Mouse (Mus musculus) kidney, postnatal 0 days (tissue): ENCODE data around the gene Folr1. TPM values are rescaled to one million over a fixed set of nuclear protein-coding genes. Genes with fewer than 3 reads are reported as not detected.

Experiments used
- ATAC-seq: fragments of 200-750 bp; cut with Nextera tagmentation; replicated peaks from 2 replicates; pipeline ENCODE4 v1.8.0; 2017; ENCODE audit warnings: low read depth, moderate number of reproducible peaks, moderate TSS enrichment, moderate library complexity; ENCODE audit not compliant: low FRiP score
- DNase-seq: peaks from one replicate; pipeline ENCODE4 v3.0.0-alpha.2; 2016; ENCODE audit warnings: low spot score
- H3K27ac ChIP-seq: fragments of 300-500 bp; sonication (generic); 2 replicates; pipeline ENCODE4 v1.5.1; 2014; ENCODE audit warnings: mild to moderate bottlenecking
- H3K27me3 ChIP-seq: fragments of 300-500 bp; sonication (generic); 2 replicates; pipeline ENCODE4 v1.6.1; 2014; ENCODE audit warnings: low read length, mixed read lengths; ENCODE audit not compliant: insufficient read depth
- H3K36me3 ChIP-seq: fragments of 300-500 bp; sonication (generic); 2 replicates; pipeline ENCODE4 v1.6.1; 2014; ENCODE audit warnings: low read length, mixed read lengths; ENCODE audit not compliant: insufficient read depth
- H3K4me1 ChIP-seq: fragments of 300-500 bp; sonication (generic); replicated peaks from 2 replicates; pipeline ENCODE4 v1.6.1; 2014; ENCODE audit warnings: antibody characterized with exemption, low read length, mixed read lengths; ENCODE audit not compliant: insufficient read depth
- H3K4me2 ChIP-seq: fragments of 300-500 bp; sonication (generic); 2 replicates; pipeline ENCODE4 v1.6.1; 2014; ENCODE audit warnings: mild to moderate bottlenecking, low read length, moderate library complexity, mixed read lengths
- H3K4me3 ChIP-seq: fragments of 300-500 bp; sonication (generic); replicated peaks from 2 replicates; pipeline ENCODE4 v1.5.1; 2014; ENCODE audit warnings: low read depth, low read length
- H3K9ac ChIP-seq: fragments of 300-500 bp; sonication (generic); 2 replicates; pipeline ENCODE4 v1.6.1; 2014; ENCODE audit warnings: low read depth, low read length
- H3K9me3 ChIP-seq: fragments of 300-500 bp; sonication (generic); replicated peaks from 2 replicates; pipeline ENCODE4 v1.6.1; 2016; ENCODE audit warnings: low read length, inconsistent platforms, mixed read lengths
- CTCF ChIP-seq: IDR thresholded peaks from 2 replicates; pipeline ENCODE4 v1.5.1; 2016; ENCODE audit warnings: antibody characterized with exemption, low read depth, mild to moderate bottlenecking, moderate library complexity
- WGBS: fragments of 180-500 bp; shearing (Covaris S2); extraction: QIAGEN DNeasy Blood & Tissue Kit; methylation state at CpG from one replicate; pipeline ENCODE4 v1.1.7; 2014; 5-methylcytosine and 5-hydroxymethylcytosine counted together
- polyA plus RNA-seq: library from polyadenylated mRNA; unstranded; fragments of >200 nt; fragmentation: Nextera tagmentation; extraction: Ambion mirVana; gene quantifications from 2 replicates; pipeline ENCODE4 v1.2.1, GENCODE M21; 2015

Gene Folr1
- polyA plus RNA-seq, 1 experiment from 2014 or later, result 164 TPM

DNA sequence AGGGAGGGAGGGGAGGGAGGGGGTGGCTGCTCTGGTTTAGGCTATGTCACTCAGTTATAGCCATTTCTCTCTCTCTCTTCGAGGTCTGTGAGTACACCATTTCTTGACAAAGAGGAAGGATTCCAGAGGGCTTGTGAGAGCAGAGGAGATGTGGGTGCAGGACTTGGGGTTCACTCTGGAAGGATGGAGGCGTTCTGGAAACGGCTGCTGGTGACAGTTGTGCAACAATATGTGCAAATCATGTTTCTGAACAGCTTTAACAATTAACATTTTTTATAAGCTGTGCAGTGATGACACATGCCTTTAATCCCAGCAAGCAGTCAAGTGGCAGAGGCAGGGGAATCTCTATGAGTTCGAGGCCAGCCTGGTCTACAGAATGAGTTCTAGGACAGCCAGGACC, 10.3 kb upstream of the Folr1 start:
- ATAC-seq (no peak), DNase-seq (no peak)
- H3K9ac ChIP-seq, result no peak overlapping the region
- H3K4me1 ChIP-seq, result 0 out of 2 replicates have a peak, but pooled peaks cover 4% of the 10 kb centered on the region
- no peak overlapping the region for H3K27ac ChIP-seq
- WGBS, result 73% methylated on average over 4 of the region's 4 CpGs
- H3K4me3 ChIP-seq, result no peak overlapping the region
- no peak for TF ChIP-seq CTCF
- no peaks in the 10 kb centered on the region for H3K36me3 ChIP-seq
- no peak overlapping the region for H3K4me2 ChIP-seq
- no peaks in the 10 kb centered on the region for H3K9me3 ChIP-seq
- H3K27me3 ChIP-seq, result no peaks in the 10 kb centered on the region

DNA sequence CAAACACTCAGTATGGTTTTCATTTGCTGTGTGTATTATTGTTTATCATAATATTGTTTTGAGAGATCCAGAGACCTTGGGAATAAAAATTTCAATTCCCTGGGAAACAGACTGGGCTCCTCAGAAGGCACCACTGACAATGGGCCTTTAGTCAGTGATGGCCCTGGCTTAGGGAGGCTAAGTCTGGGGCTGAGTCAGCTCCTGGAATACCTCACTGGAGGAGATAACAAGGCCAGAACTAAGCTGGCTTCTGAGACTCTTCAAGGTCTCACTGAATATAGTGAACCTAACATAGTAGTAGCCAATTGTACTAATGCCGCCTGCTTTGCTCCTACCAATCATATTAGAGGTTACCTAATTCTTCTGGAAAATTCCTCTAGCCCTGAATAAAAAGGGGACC, 5.4 kb upstream of the Folr1 start:
- Histone ChIP-seq H3K9ac (no peak overlapping the region), H3K27me3 (no peaks in the 10 kb centered on the region), H3K4me1 (no peaks in the 10 kb centered on the region), H3K9me3 (no peaks in the 10 kb centered on the region), H3K36me3 (no peaks in the 10 kb centered on the region), H3K4me3 (no peak overlapping the region), H3K4me2 (no peak overlapping the region), H3K27ac (no peak overlapping the region)
- WGBS, result 91% methylated on average over 1 of the region's 1 CpGs
- no peak for TF ChIP-seq CTCF
- DNase-seq, result no peak
- ATAC-seq, result no peak

DNA sequence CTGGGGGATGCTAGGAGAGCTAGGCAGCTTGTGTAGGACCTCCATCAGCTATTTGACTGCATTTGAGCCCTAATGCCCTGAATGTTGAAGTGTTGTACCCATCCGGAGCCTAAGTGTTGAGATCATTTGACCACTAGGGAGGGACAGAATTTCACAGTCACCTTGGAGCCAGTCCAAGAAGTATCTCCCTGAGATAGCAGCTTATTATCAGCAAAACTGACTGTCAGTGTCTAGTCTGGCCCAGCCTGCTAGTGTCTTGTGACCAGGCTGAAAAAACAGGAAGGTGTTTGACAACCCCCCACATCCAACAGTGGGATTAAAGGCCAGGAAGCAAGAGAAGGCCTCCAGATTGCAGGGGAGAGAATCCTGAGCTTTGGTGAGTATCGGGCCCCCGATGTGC, 708 bp upstream of the Folr1 start:
- no peaks in the 10 kb centered on the region for H3K36me3 ChIP-seq
- peaks cover 12% of the 10 kb centered on the region; the same call in 1 of the 2 replicates for H3K4me1 ChIP-seq
- TF ChIP-seq CTCF, result no peak
- WGBS, result 82% methylated on average over 3 of the region's 3 CpGs
- no peaks in the 10 kb centered on the region for H3K27me3 ChIP-seq
- no peaks in the 10 kb centered on the region for H3K9me3 ChIP-seq
- H3K4me2 ChIP-seq, result no peak overlapping the region
- DNase-seq (no peak), ATAC-seq (no peak)
- H3K4me3 ChIP-seq, result no peak overlapping the region
- no peak overlapping the region for H3K9ac ChIP-seq
- peak overlapping the region; percentile 70 for H3K27ac ChIP-seq

DNA sequence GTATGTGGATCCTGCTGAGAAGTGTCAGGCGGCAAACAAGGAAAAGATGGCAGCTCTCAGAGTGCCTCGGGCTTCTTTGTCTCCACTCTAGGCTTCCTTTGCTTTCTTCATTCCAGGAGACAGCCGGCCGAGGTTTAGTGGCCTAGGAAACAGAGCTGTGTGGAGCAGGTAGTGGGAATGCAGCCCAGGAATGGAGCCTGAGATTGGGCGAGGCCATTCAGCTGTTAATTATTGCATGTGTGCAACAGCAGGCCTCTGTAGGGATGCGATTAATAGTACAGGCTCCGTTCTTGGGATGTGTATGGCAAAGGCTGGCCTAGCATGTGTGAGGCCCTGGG, 1.5 kb downstream of the Folr1 start:
- Histone ChIP-seq H3K4me1 (peaks cover 12% of the 10 kb centered on the region; the same call in 1 of the 2 replicates), H3K9ac (no peak overlapping the region), H3K4me3 (no peak overlapping the region), H3K36me3 (no peaks in the 10 kb centered on the region), H3K9me3 (no peaks in the 10 kb centered on the region), H3K4me2 (no peak overlapping the region; the same call in 1 of the 2 replicates), H3K27me3 (no peaks in the 10 kb centered on the region), H3K27ac (peak overlapping the region; percentile 70; the same call in 1 of the 2 replicates)
- TF ChIP-seq CTCF, result no peak
- DNase-seq, result no peak
- ATAC-seq, result peak; percentile 50; the same call in 1 of the 2 replicates
- WGBS, result 59% methylated on average over 7 of the region's 7 CpGs

DNA sequence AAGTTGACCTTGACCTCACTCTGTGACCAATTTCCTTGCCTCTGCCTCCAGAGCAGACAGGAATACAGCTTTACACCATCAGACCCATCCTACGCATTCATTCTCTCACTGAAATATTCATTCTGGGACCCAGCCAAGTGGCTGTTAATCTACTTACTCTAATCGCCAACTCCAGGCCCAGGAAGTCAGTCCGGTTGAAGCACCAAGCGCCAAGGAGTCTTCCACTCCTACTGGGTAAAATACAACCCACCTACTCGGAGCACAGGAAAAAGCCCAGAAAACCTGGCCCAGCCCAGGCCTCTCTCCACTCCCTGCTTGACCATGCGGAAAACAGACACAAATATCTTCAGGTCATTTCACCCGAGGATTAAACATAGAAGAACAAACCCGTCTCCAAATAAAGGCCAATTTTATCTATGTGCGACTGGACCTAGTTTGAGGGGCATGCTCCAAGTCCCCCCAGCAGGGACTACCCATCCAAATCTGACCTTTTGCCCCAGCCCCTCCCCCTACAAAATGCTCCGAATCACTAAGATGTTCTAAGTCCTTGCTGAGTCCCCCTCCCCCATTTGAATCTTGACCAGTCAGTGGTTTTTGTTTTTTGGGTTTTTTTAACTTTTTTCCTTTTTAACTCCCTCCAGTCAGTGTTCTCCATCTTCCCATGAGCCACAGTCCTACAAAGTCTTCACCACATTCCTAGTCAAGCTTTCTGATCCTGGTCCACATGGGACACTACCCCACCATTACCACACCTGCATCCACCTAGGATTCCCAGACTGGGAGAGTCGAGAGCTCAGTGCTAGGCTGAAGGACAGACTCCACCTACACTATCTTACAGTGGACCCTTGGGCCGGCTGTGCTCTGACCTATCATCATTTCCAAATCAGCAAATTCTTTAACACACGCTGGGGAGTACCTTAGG, 2.1 kb downstream of the Folr1 start:
- no peak overlapping the region for H3K9ac ChIP-seq
- H3K4me2 ChIP-seq, result peak overlapping the region; percentile 11
- peak; percentile 84 for DNase-seq
- H3K27me3 ChIP-seq, result no peaks in the 10 kb centered on the region
- H3K4me1 ChIP-seq, result peaks cover 12% of the 10 kb centered on the region; the same call in 1 of the 2 replicates
- H3K9me3 ChIP-seq, result no peaks in the 10 kb centered on the region
- 34% methylated on average over 13 of the region's 13 CpGs for WGBS
- peak; percentile 60 for ATAC-seq
- no peak overlapping the region for H3K4me3 ChIP-seq
- TF ChIP-seq CTCF, result no peak
- H3K27ac ChIP-seq, result peak overlapping the region; percentile 70
- H3K36me3 ChIP-seq, result no peaks in the 10 kb centered on the region

DNA sequence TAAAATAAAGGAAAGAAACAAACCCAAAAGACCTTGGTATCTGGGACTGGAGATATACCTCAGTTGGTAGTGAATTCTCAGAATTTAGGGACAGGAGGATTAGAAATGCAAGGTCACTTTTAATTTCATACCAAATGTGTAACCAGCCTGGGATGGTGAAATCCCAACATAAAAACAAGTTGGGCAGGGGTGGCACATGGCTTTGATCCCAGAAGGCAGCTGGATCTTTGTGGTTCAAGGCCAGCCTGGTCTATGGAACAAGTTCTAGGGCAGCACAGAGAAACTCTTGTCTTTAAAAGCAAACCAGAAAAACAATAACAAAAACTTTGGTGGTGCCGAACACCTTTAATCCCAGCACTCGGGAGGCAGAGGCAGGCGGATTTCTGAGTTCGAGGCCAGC, 3.1 kb downstream of the Folr1 start:
- Histone ChIP-seq H3K36me3 (no peaks in the 10 kb centered on the region), H3K4me2 (no peak overlapping the region), H3K9ac (no peak overlapping the region), H3K9me3 (no peaks in the 10 kb centered on the region), H3K4me3 (no peak overlapping the region), H3K4me1 (peaks cover 12% of the 10 kb centered on the region; the same call in 1 of the 2 replicates), H3K27me3 (no peaks in the 10 kb centered on the region), H3K27ac (no peak overlapping the region)
- TF ChIP-seq CTCF, result no peak
- WGBS, result 99% methylated on average over 4 of the region's 4 CpGs
- ATAC-seq (no peak), DNase-seq (no peak)
